Mouse (Mus musculus) C2C12 (cell line): ENCODE measurements around the gene Tespa1.

ENCODE experiments used
- CEBPB ChIP-seq: IDR thresholded peaks from one replicate; pipeline ENCODE4 v1.6.1; 2011; ENCODE audit warnings: low read depth, mild to moderate bottlenecking, control low read depth, moderate library complexity
- CTCF ChIP-seq: IDR thresholded peaks from one replicate; pipeline ENCODE4 v1.5.1; 2011; ENCODE audit not compliant: control insufficient read depth, insufficient read depth, insufficient read length
- FOSL1 ChIP-seq: IDR thresholded peaks from one replicate; pipeline ENCODE4 v1.8.0; 2011; ENCODE audit warnings: mild to moderate bottlenecking, low read length; ENCODE audit not compliant: poor library complexity, insufficient read depth, severe bottlenecking
- MAX ChIP-seq: IDR thresholded peaks from one replicate; pipeline ENCODE4 v1.6.1; 2011; ENCODE audit warnings: mild to moderate bottlenecking, control low read depth
- MYOD1 ChIP-seq: IDR thresholded peaks from one replicate; pipeline ENCODE4 v1.6.1; 2011; ENCODE audit warnings: low read depth; ENCODE audit not compliant: control insufficient read depth, insufficient read length
- MYOG ChIP-seq: IDR thresholded peaks from one replicate; pipeline ENCODE4 v1.6.1; 2011; ENCODE audit not compliant: control insufficient read depth, insufficient read length; ENCODE audit errors: extremely low read depth
- USF1 ChIP-seq: IDR thresholded peaks from one replicate; pipeline ENCODE4 v1.6.1; 2011; ENCODE audit warnings: low read depth, mild to moderate bottlenecking, control low read depth, moderate library complexity

GRCm38 (mm10) chr10:130371644-130372043, 49.0 kb downstream of the Tespa1 start:
- no peak for TF ChIP-seq CTCF
- no peak for TF ChIP-seq MAX
- no peak for TF ChIP-seq USF1
- no peak for TF ChIP-seq MYOD1
- TF ChIP-seq CEBPB, result no peak
- no peak for TF ChIP-seq MYOG
- TF ChIP-seq FOSL1, result no peak
